Mouse (Mus musculus): ENCODE results near the gene Zfp423.

DNA sequence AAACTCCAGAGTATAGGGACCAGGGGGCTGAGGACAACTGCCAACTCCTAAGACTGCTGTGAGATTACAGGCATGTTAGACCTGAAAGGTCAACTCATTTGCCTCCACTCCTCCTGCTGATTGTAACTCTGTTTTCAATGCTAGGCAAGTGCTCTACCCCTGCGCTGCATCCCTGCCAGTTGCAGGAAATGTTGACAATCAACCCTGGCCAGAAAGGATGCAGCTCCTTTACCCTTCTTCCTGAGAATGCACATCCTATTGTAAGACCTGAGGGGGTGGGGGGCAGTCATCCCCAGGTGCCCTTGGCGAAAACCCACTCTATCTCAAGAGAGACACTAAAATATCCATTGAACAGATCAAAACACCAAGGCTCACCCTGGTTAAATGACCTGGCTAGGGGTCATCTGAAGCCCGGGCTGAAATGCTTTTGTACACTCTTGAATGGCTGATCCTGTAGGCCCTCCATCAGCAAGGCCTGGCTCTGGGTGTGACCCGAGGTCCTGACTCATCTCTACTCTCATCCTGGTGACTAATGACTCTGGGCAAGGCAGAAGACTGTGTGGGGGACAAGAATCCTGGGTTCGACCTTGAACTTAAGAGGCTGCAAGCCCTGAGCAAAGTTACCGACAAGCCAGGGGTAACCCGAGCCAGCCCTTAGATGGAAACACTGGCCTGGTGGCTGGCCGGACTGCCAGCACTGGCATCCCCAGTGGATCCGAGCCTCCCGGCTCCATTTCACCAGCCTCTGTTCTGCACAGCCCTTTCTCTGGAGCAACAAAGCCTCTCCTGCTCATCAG lies 32.2 kb downstream of the Zfp423 start:
- TF ChIP-seq POLR2A (IDR thresholded peaks at IDR 0.05; ENCODE audit: borderline replicate concordance, insufficient read depth, low read length) (no peak), CTCF (IDR thresholded peaks at IDR 0.05; ENCODE audit: borderline replicate concordance, insufficient read depth, low read depth, low read length) (no peak)

Data from cerebellum, adult 2 months (tissue).